Mouse (Mus musculus): ENCODE measurements around the gene Gm21477. TPM values are rescaled to one million over a fixed set of nuclear protein-coding genes. Genes with fewer than 3 reads are reported as not detected.
"Not testable (repeated sequence)": the region's sequence is repeated elsewhere in the genome, so short reads cannot be mapped to it uniquely, and the experiment has no call there.

Gene Gm21477
- polyA plus RNA-seq (2012; fragmentation: generic; extraction: Trizol) = not detected

DNA sequence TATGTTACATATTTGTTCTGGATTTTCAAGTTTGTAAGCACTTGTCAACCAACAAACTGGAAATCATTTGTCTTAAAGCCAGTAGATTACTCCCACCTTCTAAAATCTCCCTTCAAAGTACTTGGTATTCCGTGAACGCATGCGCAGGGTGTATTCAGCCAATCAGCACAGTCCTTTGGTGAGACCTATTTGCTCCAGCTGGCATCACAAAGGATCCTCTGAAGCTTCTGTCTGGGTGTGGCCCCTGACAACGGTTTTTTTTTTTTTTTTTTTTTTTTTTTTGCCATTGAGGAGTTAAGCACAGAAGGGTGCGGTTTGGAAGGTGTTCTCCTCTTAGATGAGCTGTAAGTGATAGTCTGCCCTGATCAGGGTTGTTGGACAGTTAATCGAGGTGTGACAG lies at the start of gene Gm21477:
Gene Gm21477, plus strand, starts transcription at position 301 of the 400 bp plus-strand sequence.
- H3ac ChIP-seq (ENCODE audit: control insufficient read depth, insufficient read length); H3K4me3 ChIP-seq; H3K4me2 ChIP-seq (ENCODE audit: low read depth): not testable (repeated sequence)

More for the DNA sequence above, at the start of gene Gm21477:
- H3K27me3 ChIP-seq (ENCODE audit: control insufficient read depth, insufficient read depth, insufficient read length); H3K79me2 ChIP-seq (ENCODE audit: control insufficient read depth, insufficient read depth); H3K36me3 ChIP-seq (ENCODE audit: control insufficient read depth, insufficient read depth): not testable (repeated sequence)
